Mouse (Mus musculus) CH12.LX (cell line): ENCODE data around the gene Kcnc3. TPM values are rescaled to one million over a fixed set of nuclear protein-coding genes. Genes with fewer than 3 reads are reported as not detected.

Source experiments
- DNase-seq: peaks from one replicate; pipeline ENCODE4 v3.0.0-alpha.2; 2013; ENCODE audit errors: extremely low read depth
- H3K27ac ChIP-seq: 2 replicates; pipeline ENCODE4 v1.5.1; 2012; ENCODE audit warnings: low read depth, mild to moderate bottlenecking, control low read depth, moderate library complexity; ENCODE audit not compliant: insufficient read depth
- H3K27me3 ChIP-seq: replicated peaks from 2 replicates; pipeline ENCODE3; 2012; ENCODE audit warnings: inconsistent platforms
- H3K36me3 ChIP-seq, 2 experiments: replicated peaks in 1 of 2; 2 replicates each; pipeline versions ENCODE3 to v1.6.1; 2012; ENCODE audit warnings: inconsistent platforms in 1 of 2, low read length in 1 of 2, mild to moderate bottlenecking in 1 of 2, mixed read lengths in 1 of 2, moderate library complexity in 1 of 2; ENCODE audit not compliant: control insufficient read depth in 1 of 2, insufficient read depth in 1 of 2
- H3K4me1 ChIP-seq, 2 experiments: 2 replicates each; pipeline ENCODE4 v1.6.1; 2012; ENCODE audit warnings: inconsistent platforms in 1 of 2, moderate library complexity in 1 of 2; ENCODE audit not compliant: insufficient read depth in 2 of 2, control insufficient read depth in 1 of 2
- H3K4me2 ChIP-seq: 2 replicates; pipeline ENCODE4 v1.6.1; 2012; ENCODE audit warnings: low read depth, mild to moderate bottlenecking, control low read depth; ENCODE audit not compliant: poor library complexity, insufficient read depth, severe bottlenecking
- H3K4me3 ChIP-seq, 3 experiments: fragments of 150-350 bp in 1 of 3; sonication (generic) in 1 of 3; replicated peaks in 1 of 3; 2 replicates each; pipeline versions ENCODE3 to v1.5.1; 2011 to 2012; ENCODE audit warnings: low read depth in 2 of 3, low read length in 2 of 3, mild to moderate bottlenecking in 2 of 3, moderate library complexity in 2 of 3, control low read depth in 1 of 3, improper control_type of control experiment in 1 of 3, inconsistent platforms in 1 of 3, mixed read lengths in 1 of 3; ENCODE audit not compliant: poor library complexity in 1 of 3
- H3K79me2 ChIP-seq: replicated peaks from 2 replicates; pipeline ENCODE4 v1.6.1; 2012; ENCODE audit warnings: mild to moderate bottlenecking, moderate library complexity; ENCODE audit not compliant: control insufficient read depth, poor library complexity, insufficient read depth, severe bottlenecking; ENCODE audit errors: extremely low read depth
- H3K9ac ChIP-seq: 2 replicates; pipeline ENCODE4 v1.6.1; 2012; ENCODE audit warnings: low read depth, mild to moderate bottlenecking, control low read depth, moderate library complexity; ENCODE audit not compliant: insufficient read depth
- H3K9me3 ChIP-seq: replicated peaks from 2 replicates; pipeline ENCODE3; 2012; ENCODE audit warnings: low read length, inconsistent platforms, mixed read lengths
- BHLHE40 ChIP-seq: IDR thresholded peaks from 2 replicates; pipeline ENCODE4 v1.6.1; 2011; ENCODE audit warnings: mild to moderate bottlenecking, low read depth, low read length, improper control_type of control experiment
- CHD1 ChIP-seq: IDR thresholded peaks from 2 replicates; pipeline ENCODE4 v1.6.1; 2012; ENCODE audit warnings: low read depth, low read length, improper control_type of control experiment, inconsistent platforms
- ELF1 ChIP-seq: IDR thresholded peaks from 2 replicates; pipeline ENCODE4 v1.6.1; 2014; ENCODE audit warnings: low read depth, mild to moderate bottlenecking, inconsistent platforms, low read length, improper control_type of control experiment
- EP300 ChIP-seq: IDR thresholded peaks from 2 replicates; pipeline ENCODE4 v1.6.1; 2011; ENCODE audit warnings: low read length, improper control_type of control experiment
- ETS1 ChIP-seq: conservative IDR thresholded peaks from 2 replicates; pipeline ENCODE4 v1.6.1; 2012; ENCODE audit warnings: low read depth, mild to moderate bottlenecking, inconsistent platforms, low read length, improper control_type of control experiment, moderate library complexity
- GABPA ChIP-seq: IDR thresholded peaks from 2 replicates; pipeline ENCODE4 v1.6.1; 2012; ENCODE audit warnings: low read depth, low read length, improper control_type of control experiment, inconsistent platforms; ENCODE audit not compliant: insufficient replicate concordance
- HCFC1 ChIP-seq: IDR thresholded peaks from 2 replicates; pipeline ENCODE4 v1.6.1; 2012; ENCODE audit warnings: low read depth, mild to moderate bottlenecking, inconsistent platforms, low read length, improper control_type of control experiment
- IRF4 ChIP-seq: IDR thresholded peaks from 2 replicates; pipeline ENCODE4 v1.6.1; 2014; ENCODE audit warnings: low read depth, mild to moderate bottlenecking, inconsistent platforms, low read length, improper control_type of control experiment
- JUND ChIP-seq: conservative IDR thresholded peaks from 2 replicates; pipeline ENCODE4 v1.6.1; 2011; ENCODE audit warnings: low read depth, low read length, improper control_type of control experiment
- KAT2A ChIP-seq: IDR thresholded peaks from 2 replicates; pipeline ENCODE4 v1.6.1; 2012; ENCODE audit warnings: low read length, improper control_type of control experiment, inconsistent platforms; ENCODE audit not compliant: insufficient replicate concordance
- MAFK ChIP-seq: IDR thresholded peaks from 2 replicates; pipeline ENCODE4 v1.6.1; 2011; ENCODE audit warnings: low read length, improper control_type of control experiment; ENCODE audit not compliant: insufficient replicate concordance
- MAZ ChIP-seq: IDR thresholded peaks from 2 replicates; pipeline ENCODE4 v1.6.1; 2012; ENCODE audit warnings: low read depth, mild to moderate bottlenecking, inconsistent platforms, low read length, improper control_type of control experiment, moderate library complexity
- NELFE ChIP-seq: IDR thresholded peaks from 2 replicates; pipeline ENCODE4 v1.6.1; 2011; ENCODE audit warnings: low read depth, low read length, improper control_type of control experiment
- RAD21 ChIP-seq: IDR thresholded peaks from 2 replicates; pipeline ENCODE4 v1.6.1; 2011; ENCODE audit warnings: low read depth, mild to moderate bottlenecking, low read length, improper control_type of control experiment, moderate library complexity
- SIN3A ChIP-seq: IDR thresholded peaks from 2 replicates; pipeline ENCODE4 v1.6.1; 2012; ENCODE audit warnings: low read length, improper control_type of control experiment, inconsistent platforms
- TBP ChIP-seq: conservative IDR thresholded peaks from 2 replicates; pipeline ENCODE4 v1.6.1; 2011; ENCODE audit warnings: low read depth, low read length, improper control_type of control experiment
- TCF12 ChIP-seq: IDR thresholded peaks from 2 replicates; pipeline ENCODE4 v1.6.1; 2014; ENCODE audit warnings: low read depth, mild to moderate bottlenecking, inconsistent platforms, low read length, improper control_type of control experiment
- UBTF ChIP-seq: IDR thresholded peaks from 2 replicates; pipeline ENCODE4 v1.6.1; 2012; ENCODE audit warnings: low read depth, mild to moderate bottlenecking, inconsistent platforms, low read length, improper control_type of control experiment, moderate library complexity
- USF1 ChIP-seq: IDR thresholded peaks from 2 replicates; pipeline ENCODE4 v1.6.1; 2014; ENCODE audit warnings: low read depth, mild to moderate bottlenecking, inconsistent platforms, low read length, improper control_type of control experiment
- USF2 ChIP-seq: conservative IDR thresholded peaks from 2 replicates; pipeline ENCODE4 v1.6.1; 2011; ENCODE audit warnings: low read depth, low read length, improper control_type of control experiment
- ZKSCAN1 ChIP-seq: IDR thresholded peaks from 2 replicates; pipeline ENCODE4 v1.6.1; 2012; ENCODE audit warnings: low read depth, inconsistent platforms, low read length, improper control_type of control experiment, borderline replicate concordance
- ZMIZ1 ChIP-seq: IDR thresholded peaks from 2 replicates; pipeline ENCODE4 v1.6.1; 2012; ENCODE audit warnings: low read depth, mild to moderate bottlenecking, inconsistent platforms, low read length, improper control_type of control experiment
- dilution Hi-C: fragments of 300-500 bp; cut with MboI; formaldehyde crosslinking; loops from 2 replicates; pipeline ENCODE4 v1.14.3; 2020; ENCODE audit warnings: low sequenced_read_pairs; ENCODE audit not compliant: extremely low pct_unique_long_range_greater_than_20kb, extremely low pct_ligation_motif_present
- in situ Hi-C: fragments of 300-500 bp; cut with MboI; formaldehyde crosslinking; loops from 3 replicates; pipeline ENCODE4 v1.14.3; 2019; ENCODE audit warnings: low sequenced_read_pairs, low pct_ligation_motif_present, low pct_unique_long_range_greater_than_20kb, mixed read lengths
- polyA plus RNA-seq: library from polyadenylated mRNA; unstranded; fragments of >175 nt; gene quantifications from 2 replicates; pipeline ENCODE4 v1.2.1, GENCODE M21; 2012; ENCODE audit warnings: low read depth; ENCODE audit not compliant: insufficient read length
- total RNA-seq, 2 experiments: library from RNA; depleted of rRNA; stranded (reverse); fragments of 300-350 nt in 1 of 2; fragments of >200 nt in 1 of 2; gene quantifications; 2 replicates each; pipeline ENCODE4 v1.2.3; 2012 to 2014

Kcnc3 gene
- total and polyA plus RNA-seq, 3 experiments, result 0.31 to 5.6 (median 1.7) TPM

DNA sequence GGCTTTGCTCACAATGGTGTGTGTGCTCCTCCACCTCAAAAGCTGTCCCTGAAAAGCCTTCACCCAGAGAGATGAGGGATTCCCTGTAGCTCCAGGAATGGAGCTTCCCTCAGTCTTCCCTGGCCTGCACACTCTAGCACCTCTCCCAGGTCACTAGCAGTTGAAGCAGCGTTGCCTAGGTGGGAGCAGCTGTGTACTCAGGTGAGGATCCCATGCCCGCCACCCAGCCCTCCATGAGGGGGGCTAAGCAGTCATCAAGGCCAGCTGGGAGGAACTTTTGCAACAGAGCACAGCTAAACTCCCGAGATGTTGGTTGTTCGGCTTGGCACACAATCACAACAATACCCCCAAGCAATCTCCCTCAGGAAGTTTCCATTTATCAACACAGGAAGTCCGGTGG lies 7.8 kb upstream of the Kcnc3 start:
- Histone ChIP-seq H3K4me3 (no peak overlapping the region), H3K4me2 (no peak overlapping the region), H3K4me1 (no peaks in the 10 kb centered on the region; a peak in 1 of 4 replicates), H3K9ac (no peak overlapping the region), H3K27me3 (no peaks in the 10 kb centered on the region), H3K9me3 (peaks cover 6% of the 10 kb centered on the region), H3K79me2 (peaks cover 3% of the 10 kb centered on the region; the same call in 1 of the 2 replicates), H3K27ac (no peak overlapping the region), H3K36me3 (peaks cover 44 to 83% of the 10 kb centered on the region in 2 experiments)
- DNase-seq, result no peak
- dilution Hi-C loops, result no loop called here
- in situ Hi-C loops, result loop anchor here (10.0 kb wide), 1 partner anchor 62 kb away; no protein-coding TSS in a partner anchor
- TF ChIP-seq TCF12, result no peak
- TF ChIP-seq MAFK, result no peak
- TF ChIP-seq KAT2A, result no peak
- no peak for TF ChIP-seq ZMIZ1
- TF ChIP-seq SIN3A, result no peak
- TF ChIP-seq USF1, result no peak
- TF ChIP-seq UBTF, result no peak
- TF ChIP-seq BHLHE40, result no peak
- TF ChIP-seq NELFE, result no peak
- no peak for TF ChIP-seq EP300
- TF ChIP-seq RAD21, result no peak
- no peak for TF ChIP-seq ELF1
- TF ChIP-seq TBP, result no peak
- no peak for TF ChIP-seq JUND
- TF ChIP-seq USF2, result no peak
- no peak for TF ChIP-seq IRF4
- TF ChIP-seq HCFC1, result no peak

DNA sequence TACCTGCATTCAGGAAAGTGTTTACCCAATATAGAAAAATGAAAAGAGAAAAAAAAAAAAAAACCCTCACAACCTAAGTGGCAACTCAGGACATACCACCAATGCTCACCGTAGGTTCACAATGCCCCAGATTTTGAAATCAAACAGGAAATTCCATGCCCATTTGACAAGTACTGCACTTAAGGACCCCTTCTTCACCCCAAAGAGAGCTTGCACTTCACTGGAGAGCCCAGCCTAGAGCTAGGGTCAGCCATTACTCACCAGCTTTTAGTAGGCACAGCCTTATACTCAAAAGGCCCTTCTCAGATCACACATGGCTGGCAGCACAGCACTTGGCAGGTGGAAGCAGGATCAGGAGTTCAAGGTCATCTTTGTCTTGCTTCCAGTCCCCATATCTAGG lies 7.3 kb upstream of the Kcnc3 start:
- Histone ChIP-seq H3K4me1 (peaks cover 0 to under 1% of the 10 kb centered on the region in 2 experiments; a peak in 1 of 4 replicates), H3K4me3 (no peak overlapping the region), H3K4me2 (no peak overlapping the region), H3K9me3 (peaks cover 2% of the 10 kb centered on the region), H3K79me2 (peaks cover 3% of the 10 kb centered on the region; the same call in 1 of the 2 replicates), H3K36me3 (peaks cover 41 to 83% of the 10 kb centered on the region in 2 experiments), H3K9ac (no peak overlapping the region), H3K27ac (no peak overlapping the region), H3K27me3 (no peaks in the 10 kb centered on the region)
- no peak for TF ChIP-seq CHD1
- TF ChIP-seq GABPA, result no peak
- no peak for TF ChIP-seq USF1
- no peak for TF ChIP-seq ELF1
- no peak for TF ChIP-seq MAZ
- TF ChIP-seq ZMIZ1, result no peak
- TF ChIP-seq JUND, result no peak
- TF ChIP-seq ZKSCAN1, result no peak
- no peak for TF ChIP-seq ETS1
- no peak for TF ChIP-seq SIN3A
- TF ChIP-seq IRF4, result no peak
- no peak for TF ChIP-seq EP300
- no peak for DNase-seq
- dilution Hi-C loops (no loop called here), in situ Hi-C loops (loop anchor here (10.0 kb wide), 1 partner anchor 62 kb away; no protein-coding TSS in a partner anchor)
